8 mouse cellular contexts compared by ENCODE assay signal in the genomic region with DNA sequence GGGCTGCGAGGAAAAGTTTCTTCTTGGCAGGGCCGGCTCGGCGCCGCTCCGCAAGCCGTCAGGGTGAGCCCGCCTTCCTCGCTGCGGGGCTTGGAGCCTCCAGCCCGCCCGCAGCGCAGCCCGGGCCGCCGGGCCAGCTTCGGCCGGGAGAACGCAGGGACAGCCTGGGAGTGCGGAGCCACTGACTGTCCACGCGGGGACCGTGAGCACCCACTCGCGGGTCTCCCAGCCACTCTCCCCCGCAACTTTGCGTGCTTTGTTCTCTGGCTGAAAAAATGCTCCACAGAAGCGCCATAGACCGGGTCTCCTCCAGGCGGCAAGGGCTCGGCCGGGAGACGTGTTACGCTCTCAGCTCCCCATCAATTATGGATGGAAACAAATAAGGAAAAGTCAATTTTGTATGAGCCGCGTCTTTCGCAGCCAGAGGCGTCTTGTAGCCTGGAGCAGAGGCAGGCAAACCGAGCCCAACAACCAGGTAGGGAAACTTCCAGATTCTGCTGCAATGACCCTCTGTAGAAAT.
DNase-seq lines count a peak whose midpoint lies in the region; ATAC-seq and TF ChIP-seq lines count a peak whose summit lies in the region.

No protein-coding gene starts in this region.

- no peak for ATAC-seq in lung, postnatal 0 days
- ATAC-seq in embryonic facial prominence, embryonic 12.5 days (ENCODE audit: insufficient number of reproducible peaks, insufficient read depth, low FRiP score, low TSS enrichment): peak; percentile 67
- ATAC-seq in intestine, embryonic 16.5 days: no peak
- no peak for ATAC-seq in activated CD4-positive, CD25-positive, alpha-beta regulatory T cell, adult 4 months

- peaks cover 3% of the 10 kb centered on the region; the same call in 1 of the 2 replicates for H3K4me1 ChIP-seq in lung, postnatal 0 days (ENCODE audit: insufficient read depth, low read depth, low read length)
- peaks cover 14% of the 10 kb centered on the region; the same call in 1 of the 2 replicates for H3K4me1 ChIP-seq in embryonic facial prominence, embryonic 12.5 days
- peaks cover 34% of the 10 kb centered on the region for H3K4me1 ChIP-seq in intestine, embryonic 16.5 days (ENCODE audit: control insufficient read depth, insufficient read depth, low read length)

- peak; percentile 29 for DNase-seq in lung, postnatal 0 days (ENCODE audit: low spot score)
- DNase-seq in lung, postnatal 14 days: no peak
- DNase-seq in frontal cortex, adult 2 months (ENCODE audit: extremely low spot score in 1 of 2, low spot score in 1 of 2): no peak
- DNase-seq in left cerebral cortex, postnatal 36 days (ENCODE audit: low spot score in 2 of 2): no peak

- H3K9me3 ChIP-seq in lung, postnatal 0 days (ENCODE audit: low read length): no peaks in the 10 kb centered on the region
- H3K9me3 ChIP-seq in embryonic facial prominence, embryonic 12.5 days: no peaks in the 10 kb centered on the region
- no peaks in the 10 kb centered on the region for H3K9me3 ChIP-seq in intestine, embryonic 16.5 days (ENCODE audit: control insufficient read depth, low read length)

- no peaks in the 10 kb centered on the region for H3K27me3 ChIP-seq in lung, postnatal 0 days (replicated peaks; ENCODE audit: insufficient read depth, low read length)
- peaks cover 7% of the 10 kb centered on the region; the same call in 1 of the 2 replicates for H3K27me3 ChIP-seq in embryonic facial prominence, embryonic 12.5 days
- H3K27me3 ChIP-seq in intestine, embryonic 16.5 days (replicated peaks; ENCODE audit: control insufficient read depth, insufficient read depth, low read length): no peaks in the 10 kb centered on the region
- no peaks in the 10 kb centered on the region for H3K27me3 ChIP-seq in myocyte (ENCODE audit: control insufficient read depth, insufficient read depth, insufficient read length)

- no peaks in the 10 kb centered on the region for H3K36me3 ChIP-seq in lung, postnatal 0 days (ENCODE audit: insufficient read depth, low read length)
- H3K36me3 ChIP-seq in embryonic facial prominence, embryonic 12.5 days: no peaks in the 10 kb centered on the region
- H3K36me3 ChIP-seq in intestine, embryonic 16.5 days (ENCODE audit: control insufficient read depth, insufficient read depth, low read length): no peaks in the 10 kb centered on the region
- H3K36me3 ChIP-seq in myocyte (ENCODE audit: control insufficient read depth, insufficient read depth): no peaks in the 10 kb centered on the region

- H3K27ac ChIP-seq in lung, postnatal 0 days (ENCODE audit: low read length): peak overlapping the region; percentile 92
- H3K27ac ChIP-seq in embryonic facial prominence, embryonic 12.5 days: peak overlapping the region; percentile 90
- peak overlapping the region; percentile 99 for H3K27ac ChIP-seq in intestine, embryonic 16.5 days (ENCODE audit: low read length)

- WGBS in lung, postnatal 0 days: under 1% methylated on average over 39 of the region's 39 CpGs
- under 1% methylated on average over 34 of the region's 39 CpGs for WGBS in embryonic facial prominence, embryonic 12.5 days
- under 1% methylated on average over 39 of the region's 39 CpGs for WGBS in intestine, embryonic 16.5 days

- peak overlapping the region; percentile 88 for H3K4me2 ChIP-seq in lung, postnatal 0 days (replicated peaks; ENCODE audit: low read depth, low read length)
- H3K4me2 ChIP-seq in embryonic facial prominence, embryonic 12.5 days (replicated peaks): peak overlapping the region; percentile 80
- peak overlapping the region; percentile 68 for H3K4me2 ChIP-seq in intestine, embryonic 16.5 days (ENCODE audit: low read depth, low read length)
- H3K4me2 ChIP-seq in myocyte (ENCODE audit: low read depth): peak overlapping the region; percentile 92

- no peak for TF ChIP-seq EP300 in lung, postnatal 0 days (IDR thresholded peaks at IDR 0.05)

- H3K79me2 ChIP-seq in myocyte (ENCODE audit: control insufficient read depth, insufficient read depth): no peaks in the 10 kb centered on the region

- intact Hi-C loops in left cerebral cortex, postnatal 36 days (cut with DNase I): loop anchor here (5.0 kb wide), 3 partner anchors 47 to 508 kb away; no protein-coding TSS in a partner anchor

- H3K4me3 ChIP-seq in lung, postnatal 0 days (ENCODE audit: low read depth, low read length): peak overlapping the region; percentile 76
- peak overlapping the region; percentile 78 for H3K4me3 ChIP-seq in embryonic facial prominence, embryonic 12.5 days
- H3K4me3 ChIP-seq in intestine, embryonic 16.5 days (ENCODE audit: low read length): peak overlapping the region; percentile 89
- peak overlapping the region; percentile 54 for H3K4me3 ChIP-seq in myocyte

- peak; percentile 43 for TF ChIP-seq POLR2A in myocyte (IDR thresholded peaks at IDR 0.05; ENCODE audit: insufficient read length, low read depth)

- H3K9ac ChIP-seq in lung, postnatal 0 days (replicated peaks; ENCODE audit: low read depth): peak overlapping the region; percentile 73
- H3K9ac ChIP-seq in embryonic facial prominence, embryonic 12.5 days: peak overlapping the region; percentile 77
- peak overlapping the region; percentile 98 for H3K9ac ChIP-seq in intestine, embryonic 16.5 days (ENCODE audit: low read depth, low read length)

- H3ac ChIP-seq in myocyte (ENCODE audit: control insufficient read depth, insufficient read length): peak overlapping the region; percentile 53

- TF ChIP-seq CTCF in lung, postnatal 0 days (IDR thresholded peaks at IDR 0.05): 0 out of 2 replicates have a peak, but pooled peaks have one; percentile 9

TF ChIP-seq in myocyte, 11 proteins besides CTCF, POLR2A, EP300 and RAD21:
- no peak for TF ChIP-seq TCF12 (IDR thresholded peaks at IDR 0.05; ENCODE audit: insufficient read depth, poor library complexity, severe bottlenecking)
- peak; percentile 7 for TF ChIP-seq POLR2AphosphoS2 (IDR thresholded peaks at IDR 0.05; ENCODE audit: insufficient read length, low read depth)
TF ChIP-seq in myocyte: peak in this region for 1.
